Comparison of ENCODE assay signal across 23 mouse cellular contexts in genomic region chr15:93096335-93096734, GRCm38 (mm10).
"Had no signal": no experiment of that assay in that cellular context is flagged by ENCODE, and none has a peak within 500 bp of the region (broad histone marks: within the 10 kb centered on the region; RNA-seq: fewer than 3 reads in every experiment).

No protein-coding gene starts in this region.

- DNase-seq: gastrocnemius, postnatal 14 days; gastrocnemius, postnatal 36 days; heart, adult 18-20 months; heart, postnatal 10 days; heart, postnatal 4 days; kidney, adult 11 months; kidney, adult 2 months; kidney, adult 9 months; kidney, postnatal 14 days; kidney, postnatal 36 days; layer of hippocampus, adult 9-11 months; layer of hippocampus, postnatal 36 days; liver, embryonic 13.5 days had no signal

- H3K27me3 ChIP-seq: heart, embryonic 12.5 days; hindbrain, embryonic 12.5 days; limb, embryonic 12.5 days; liver, embryonic 13.5 days had no signal

- H3K4me1 ChIP-seq: hindbrain, embryonic 10.5 days; hindbrain, embryonic 12.5 days had no signal

- ATAC-seq: hindbrain, embryonic 16.5 days; inflammation-experienced regulatory T-cells, adult 6 months; intestine, embryonic 16.5 days had no signal

- H3K4me3 ChIP-seq: heart, embryonic 10.5 days; heart, embryonic 12.5 days; hindbrain, embryonic 10.5 days; hindbrain, embryonic 12.5 days; limb, embryonic 10.5 days; limb, embryonic 12.5 days; liver, embryonic 13.5 days had no signal

- H3K4me2 ChIP-seq: heart, embryonic 12.5 days; hindbrain, embryonic 12.5 days; hindbrain, embryonic 14.5 days; limb, embryonic 12.5 days; liver, embryonic 13.5 days had no signal

- H3K9ac ChIP-seq: heart, embryonic 12.5 days; hindbrain, embryonic 12.5 days; hindbrain, embryonic 14.5 days; limb, embryonic 12.5 days; liver, embryonic 13.5 days had no signal

- H3K9me3 ChIP-seq: heart, embryonic 10.5 days; heart, embryonic 12.5 days; hindbrain, embryonic 10.5 days; hindbrain, embryonic 12.5 days; limb, embryonic 10.5 days; limb, embryonic 12.5 days; liver, embryonic 13.5 days had no signal

- H3K27ac ChIP-seq: heart, embryonic 10.5 days; hindbrain, embryonic 10.5 days; hindbrain, embryonic 12.5 days; hindbrain, embryonic 14.5 days; limb, embryonic 10.5 days; limb, embryonic 12.5 days; liver, embryonic 13.5 days had no signal

- H3K36me3 ChIP-seq: heart, embryonic 10.5 days; heart, embryonic 12.5 days; hindbrain, embryonic 10.5 days; hindbrain, embryonic 12.5 days; limb, embryonic 10.5 days; limb, embryonic 12.5 days; liver, embryonic 13.5 days had no signal
